Mouse (Mus musculus) intestine, embryonic 14.5 days (tissue): Measurements from ENCODE around the gene Slco1a4. TPM values are rescaled to one million over a fixed set of nuclear protein-coding genes. Genes with fewer than 3 reads are reported as not detected.
"Not testable (repeated sequence)": the region's sequence is repeated elsewhere in the genome, so short reads cannot be mapped to it uniquely, and the experiment has no call there.

ENCODE experiments used
- ATAC-seq: fragments of 200-750 bp; cut with Nextera tagmentation; replicated peaks from 2 replicates; pipeline ENCODE4 v1.8.0; 2017; ENCODE audit warnings: low read depth, moderate number of reproducible peaks, moderate TSS enrichment, moderate library complexity; ENCODE audit not compliant: low FRiP score, low TSS enrichment
- DNase-seq: peaks from one replicate; pipeline ENCODE4 v3.0.0-alpha.2; 2018; ENCODE audit warnings: low spot score
- H3K27ac ChIP-seq: fragments of 300-500 bp; sonication (generic); 2 replicates; pipeline ENCODE4 v1.5.1; 2014; ENCODE audit warnings: low read depth, mild to moderate bottlenecking, control low read depth
- H3K27me3 ChIP-seq: fragments of 300-500 bp; sonication (generic); replicated peaks from 2 replicates; pipeline ENCODE4 v1.6.1; 2014; ENCODE audit warnings: low read length, control low read depth; ENCODE audit not compliant: control insufficient read depth, insufficient read depth
- H3K36me3 ChIP-seq: fragments of 300-500 bp; sonication (generic); 2 replicates; pipeline ENCODE4 v1.6.1; 2014; ENCODE audit warnings: low read length, control low read depth; ENCODE audit not compliant: control insufficient read depth, insufficient read depth
- H3K4me1 ChIP-seq: fragments of 300-500 bp; sonication (generic); replicated peaks from 2 replicates; pipeline ENCODE4 v1.6.1; 2014; ENCODE audit warnings: low read length, control low read depth, mixed read lengths; ENCODE audit not compliant: control insufficient read depth, insufficient read depth
- H3K4me2 ChIP-seq: fragments of 300-500 bp; sonication (generic); 2 replicates; pipeline ENCODE4 v1.6.1; 2014; ENCODE audit warnings: low read length
- H3K4me3 ChIP-seq: fragments of 300-500 bp; sonication (generic); 2 replicates; pipeline ENCODE4 v1.5.1; 2014; ENCODE audit warnings: low read depth, low read length, control low read depth, mixed read lengths
- H3K9ac ChIP-seq: fragments of 300-500 bp; sonication (generic); 2 replicates; pipeline ENCODE4 v1.6.1; 2014; ENCODE audit warnings: mild to moderate bottlenecking, low read length
- H3K9me3 ChIP-seq: fragments of 300-500 bp; sonication (generic); 2 replicates; pipeline ENCODE4 v1.6.1; 2016; ENCODE audit warnings: low read length, control low read depth; ENCODE audit not compliant: control insufficient read depth
- WGBS: fragments of 180-500 bp; shearing (Covaris S2); extraction: QIAGEN DNeasy Blood & Tissue Kit; methylation state at CpG from one replicate; pipeline ENCODE4 v1.1.7; 2014; 5-methylcytosine and 5-hydroxymethylcytosine counted together
- polyA plus RNA-seq: library from polyadenylated mRNA; unstranded; fragments of >200 nt; fragmentation: Nextera tagmentation; extraction: Ambion mirVana; gene quantifications from 2 replicates; pipeline ENCODE4 v1.2.1, GENCODE M21; 2014

Slco1a4 gene
- not detected in 2 replicates for polyA plus RNA-seq

- Histone ChIP-seq H3K27me3 (no peaks in the 10 kb centered on the region), H3K4me2 (no peak within 1 kb of the TSS), H3K4me3 (no peak within 1 kb of the TSS), H3K4me1 (no peaks in the 10 kb centered on the region), H3K9ac (no peak within 1 kb of the TSS), H3K27ac (no peak within 1 kb of the TSS), H3K9me3 (no peaks in the 10 kb centered on the region), H3K36me3 (no peaks in the 10 kb centered on the region)
- ATAC-seq (no peak), DNase-seq (no peak)
- WGBS: 80% methylated on average over 2 of the region's 2 CpGs
Observed at GRCm38 (mm10) chr6:141856085-141856484, at the start of gene Slco1a4. Gene Slco1a4 (minus strand): TSS chr6:141856199.

- WGBS: 85% methylated on average over 2 of the region's 2 CpGs
- no peak overlapping the region for H3K27ac ChIP-seq
- no peaks in the 10 kb centered on the region for H3K9me3 ChIP-seq
- H3K4me1 ChIP-seq: no peaks in the 10 kb centered on the region
- DNase-seq: no peak
- ATAC-seq: no peak
- H3K4me2 ChIP-seq: no peak overlapping the region
- H3K36me3 ChIP-seq: no peaks in the 10 kb centered on the region
- no peak overlapping the region for H3K9ac ChIP-seq
- no peaks in the 10 kb centered on the region for H3K27me3 ChIP-seq
- no peak overlapping the region for H3K4me3 ChIP-seq
Observed at GRCm38 (mm10) chr6:141898197-141898596, 42.2 kb upstream of the Slco1a4 start.

- Histone ChIP-seq H3K9me3 (no peaks in the 10 kb centered on the region), H3K9ac (no peak overlapping the region)
- no peak for ATAC-seq
Observed at GRCm38 (mm10) chr6:141889723-141890122, 33.7 kb upstream of the Slco1a4 start.

GRCm38 (mm10) chr6:141888248-141888647 lies 32.2 kb upstream of the Slco1a4 start:
- Histone ChIP-seq H3K27ac (no peak overlapping the region), H3K4me1 (no peaks in the 10 kb centered on the region), H3K36me3 (no peaks in the 10 kb centered on the region), H3K27me3 (no peaks in the 10 kb centered on the region), H3K4me2 (no peak overlapping the region), H3K9me3 (no peaks in the 10 kb centered on the region), H3K9ac (no peak overlapping the region), H3K4me3 (no peak overlapping the region)
- ATAC-seq: no peak
- 70% methylated on average over 2 of the region's 2 CpGs for WGBS
- no peak for DNase-seq

More at GRCm38 (mm10) chr6:141889723-141890122, 33.7 kb upstream of the Slco1a4 start:
- WGBS: 21% methylated on average over 2 of the region's 2 CpGs
- Histone ChIP-seq H3K36me3 (no peaks in the 10 kb centered on the region), H3K4me3 (no peak overlapping the region), H3K27ac (no peak overlapping the region), H3K27me3 (no peaks in the 10 kb centered on the region), H3K4me2 (no peak overlapping the region), H3K4me1 (no peaks in the 10 kb centered on the region)
- DNase-seq: no peak

- Histone ChIP-seq H3K36me3 (no peaks in the 10 kb centered on the region), H3K9me3 (no peaks in the 10 kb centered on the region), H3K4me3 (no peak overlapping the region), H3K9ac (no peak overlapping the region), H3K4me2 (no peak overlapping the region), H3K27me3 (no peaks in the 10 kb centered on the region), H3K27ac (no peak overlapping the region), H3K4me1 (no peaks in the 10 kb centered on the region)
- 48% methylated on average over 1 of the region's 1 CpGs for WGBS
- no peak for DNase-seq
- no peak for ATAC-seq
Observed at GRCm38 (mm10) chr6:141882581-141882980, 26.6 kb upstream of the Slco1a4 start.

GRCm38 (mm10) chr6:141875742-141876141 lies 19.7 kb upstream of the Slco1a4 start:
- not testable (repeated sequence) for DNase-seq, H3K27ac ChIP-seq, H3K4me3 ChIP-seq, H3K4me2 ChIP-seq, H3K9ac ChIP-seq, H3K27me3 ChIP-seq, H3K36me3 ChIP-seq, H3K4me1 ChIP-seq, H3K9me3 ChIP-seq, ATAC-seq
- 77% methylated on average over 4 of the region's 4 CpGs for WGBS

- H3K36me3 ChIP-seq: no peaks in the 10 kb centered on the region
- whole genome bisulfite sequencing: 73% methylated on average over 2 of the region's 2 CpGs
- H3K4me2 ChIP-seq: no peak overlapping the region
- ATAC-seq (no peak), DNase-seq (no peak)
- no peaks in the 10 kb centered on the region for H3K4me1 ChIP-seq
- H3K27me3 ChIP-seq: no peaks in the 10 kb centered on the region
- no peak overlapping the region for H3K4me3 ChIP-seq
- no peak overlapping the region for H3K27ac ChIP-seq
- no peaks in the 10 kb centered on the region for H3K9me3 ChIP-seq
- no peak overlapping the region for H3K9ac ChIP-seq
Observed at GRCm38 (mm10) chr6:141871711-141872110, 15.7 kb upstream of the Slco1a4 start.

- 79% methylated on average over 5 of the region's 5 CpGs for WGBS
- DNase-seq (no peak), ATAC-seq (no peak)
- Histone ChIP-seq H3K4me2 (no peak overlapping the region), H3K9ac (no peak overlapping the region), H3K4me3 (no peak overlapping the region), H3K36me3 (no peaks in the 10 kb centered on the region), H3K27me3 (no peaks in the 10 kb centered on the region), H3K9me3 (no peaks in the 10 kb centered on the region), H3K27ac (no peak overlapping the region), H3K4me1 (no peaks in the 10 kb centered on the region)
Observed at GRCm38 (mm10) chr6:141868735-141869134, 12.7 kb upstream of the Slco1a4 start.

- ATAC-seq: no peak
- H3K27ac ChIP-seq: no peak overlapping the region
- H3K4me3 ChIP-seq: no peak overlapping the region
- no peak for DNase-seq
- H3K9ac ChIP-seq: no peak overlapping the region
- no peaks in the 10 kb centered on the region for H3K9me3 ChIP-seq
- H3K27me3 ChIP-seq: no peaks in the 10 kb centered on the region
- H3K4me1 ChIP-seq: no peaks in the 10 kb centered on the region
- no peaks in the 10 kb centered on the region for H3K36me3 ChIP-seq
- 88% methylated on average over 5 of the region's 5 CpGs for WGBS
- no peak overlapping the region for H3K4me2 ChIP-seq
Observed at GRCm38 (mm10) chr6:141866026-141866425, 10.0 kb upstream of the Slco1a4 start.
